Mouse (Mus musculus) hindbrain, embryonic 12.5 days (tissue): ENCODE measurements around the gene Tmem54. TPM values are rescaled to one million over a fixed set of nuclear protein-coding genes. Genes with fewer than 3 reads are reported as not detected.

Source experiments
- ATAC-seq: fragments of 200-750 bp; cut with Nextera tagmentation; 2 replicates; pipeline ENCODE4 v1.8.0; 2017; ENCODE audit warnings: moderate TSS enrichment; ENCODE audit not compliant: low FRiP score
- H3K27ac ChIP-seq: fragments of 300-500 bp; sonication (generic); 2 replicates; pipeline ENCODE4 v1.5.1; 2016; ENCODE audit warnings: mild to moderate bottlenecking
- H3K27me3 ChIP-seq: fragments of 300-500 bp; sonication (generic); 2 replicates; pipeline ENCODE4 v1.6.1; 2016; ENCODE audit warnings: mild to moderate bottlenecking
- H3K36me3 ChIP-seq: fragments of 300-500 bp; sonication (generic); 2 replicates; pipeline ENCODE4 v1.6.1; 2016; ENCODE audit warnings: mild to moderate bottlenecking
- H3K4me1 ChIP-seq: fragments of 300-500 bp; sonication (generic); 2 replicates; pipeline ENCODE4 v1.6.1; 2016
- H3K4me2 ChIP-seq: fragments of 300-500 bp; sonication (generic); replicated peaks from 2 replicates; pipeline ENCODE4 v1.6.1; 2016; ENCODE audit warnings: mild to moderate bottlenecking
- H3K4me3 ChIP-seq: fragments of 300-500 bp; sonication (generic); 2 replicates; pipeline ENCODE4 v1.5.1; 2016; ENCODE audit warnings: mild to moderate bottlenecking
- H3K9ac ChIP-seq: fragments of 300-500 bp; sonication (generic); 2 replicates; pipeline ENCODE4 v1.6.1; 2016; ENCODE audit warnings: mild to moderate bottlenecking, moderate library complexity
- H3K9me3 ChIP-seq: fragments of 300-500 bp; sonication (generic); replicated peaks from 2 replicates; pipeline ENCODE4 v1.6.1; 2016; ENCODE audit warnings: mild to moderate bottlenecking
- WGBS: fragments of 180-500 bp; shearing (Covaris S2); methylation state at CpG from one replicate; pipeline ENCODE4 v1.1.7; 2016; 5-methylcytosine and 5-hydroxymethylcytosine counted together
- polyA plus RNA-seq: library from polyadenylated mRNA; unstranded; fragments of >200 nt; fragmentation: Nextera tagmentation; extraction: Ambion mirVana; gene quantifications from 2 replicates; pipeline ENCODE4 v1.2.1, GENCODE M21; 2016

Tmem54 gene
- polyA plus RNA-seq, 1 experiment from 2014 or later, result 1.7 TPM

GRCm38 (mm10) chr4:129136579-129137391 is 31.4 kb downstream of the Tmem54 start, which contains the start of gene Fndc5:
Fndc5 (plus strand) TSS chr4:129136999.
- Histone ChIP-seq H3K36me3 (no peaks in the 10 kb centered on the region), H3K9me3 (no peaks in the 10 kb centered on the region), H3K27ac (no peak within 1 kb of the TSS), H3K9ac (peak within 1 kb of the TSS; percentile 86), H3K4me1 (peaks cover 23% of the 10 kb centered on the region), H3K4me3 (peak within 1 kb of the TSS; percentile 67), H3K27me3 (peaks cover 47% of the 10 kb centered on the region), H3K4me2 (peak within 1 kb of the TSS; percentile 96)
- 1% methylated on average over 35 of the region's 80 CpGs for WGBS
- 0 out of 2 replicates have a peak, but pooled peaks have one; percentile 28 for ATAC-seq

- Histone ChIP-seq H3K27me3 (peaks cover 45% of the 10 kb centered on the region), H3K4me1 (peaks cover 26% of the 10 kb centered on the region), H3K4me2 (peak overlapping the region; percentile 96), H3K9me3 (no peaks in the 10 kb centered on the region), H3K27ac (no peak overlapping the region), H3K4me3 (peak overlapping the region; percentile 67), H3K36me3 (no peaks in the 10 kb centered on the region), H3K9ac (0 out of 2 replicates have a peak overlapping the region, but pooled peaks have one; percentile 18)
- 47% methylated on average over 14 of the region's 14 CpGs for WGBS
- no peak for ATAC-seq
These were observed 32.3 kb downstream of the Tmem54 start for GRCm38 (mm10) chr4:129137392-129138321.

- Histone ChIP-seq H3K27ac (no peak overlapping the region), H3K4me1 (peaks cover 26% of the 10 kb centered on the region), H3K4me2 (no peak overlapping the region), H3K9ac (no peak overlapping the region), H3K27me3 (peaks cover 45% of the 10 kb centered on the region), H3K4me3 (no peak overlapping the region), H3K9me3 (no peaks in the 10 kb centered on the region), H3K36me3 (no peaks in the 10 kb centered on the region)
- ATAC-seq, result no peak
- WGBS, result 89% methylated on average over 5 of the region's 5 CpGs
These were observed 34.3 kb downstream of the Tmem54 start for GRCm38 (mm10) chr4:129139642-129140041.

GRCm38 (mm10) chr4:129140808-129141207 is 35.5 kb downstream of the Tmem54 start:
- peaks cover 36% of the 10 kb centered on the region for H3K27me3 ChIP-seq
- 83% methylated on average over 4 of the region's 4 CpGs for WGBS
- H3K36me3 ChIP-seq, result no peaks in the 10 kb centered on the region
- H3K27ac ChIP-seq, result no peak overlapping the region
- H3K4me1 ChIP-seq, result peaks cover 26% of the 10 kb centered on the region
- no peak overlapping the region for H3K4me2 ChIP-seq
- no peak for ATAC-seq
- no peak overlapping the region for H3K9ac ChIP-seq
- H3K4me3 ChIP-seq, result no peak overlapping the region
- no peaks in the 10 kb centered on the region for H3K9me3 ChIP-seq

- Histone ChIP-seq H3K9me3 (no peaks in the 10 kb centered on the region), H3K4me2 (no peak overlapping the region), H3K9ac (no peak overlapping the region), H3K27ac (no peak overlapping the region), H3K4me1 (peaks cover 21% of the 10 kb centered on the region), H3K4me3 (no peak overlapping the region), H3K27me3 (peaks cover 28% of the 10 kb centered on the region), H3K36me3 (no peaks in the 10 kb centered on the region)
- 79% methylated on average over 17 of the region's 17 CpGs for WGBS
- ATAC-seq, result no peak
These were observed 36.5 kb downstream of the Tmem54 start for GRCm38 (mm10) chr4:129141560-129142438.

- Histone ChIP-seq H3K9ac (no peak overlapping the region), H3K4me3 (no peak overlapping the region), H3K4me2 (no peak overlapping the region), H3K36me3 (no peaks in the 10 kb centered on the region), H3K27me3 (peaks cover 21% of the 10 kb centered on the region), H3K27ac (no peak overlapping the region), H3K9me3 (no peaks in the 10 kb centered on the region), H3K4me1 (peaks cover 15% of the 10 kb centered on the region)
- 82% methylated on average over 11 of the region's 11 CpGs for WGBS
- ATAC-seq, result no peak
These were observed 37.2 kb downstream of the Tmem54 start for GRCm38 (mm10) chr4:129142439-129143045.

DNA sequence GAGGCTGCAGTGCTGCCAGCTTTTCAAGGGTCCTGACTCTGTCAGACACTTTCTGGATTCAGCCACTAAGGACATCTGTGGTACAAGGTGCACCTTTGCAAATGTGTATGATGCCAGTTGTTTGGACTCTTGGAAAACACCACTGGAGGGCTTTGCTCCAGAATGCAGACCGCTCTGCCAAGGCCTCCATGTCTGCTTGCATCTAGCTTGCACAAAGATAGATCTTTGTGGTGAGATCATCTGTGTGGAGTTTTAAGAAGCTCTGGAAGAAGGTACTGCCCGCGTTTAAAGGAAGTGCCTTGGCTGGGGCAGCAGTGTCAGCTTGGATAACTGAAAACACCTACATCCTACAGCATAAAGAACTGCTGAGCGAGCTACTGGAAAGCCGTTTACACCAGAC is 38.2 kb downstream of the Tmem54 start:
- Histone ChIP-seq H3K27ac (no peak overlapping the region), H3K9ac (no peak overlapping the region), H3K9me3 (no peaks in the 10 kb centered on the region), H3K4me2 (no peak overlapping the region), H3K4me1 (peaks cover 15% of the 10 kb centered on the region), H3K27me3 (peaks cover 12% of the 10 kb centered on the region), H3K36me3 (0 out of 2 replicates have a peak, but pooled peaks cover 2% of the 10 kb centered on the region), H3K4me3 (no peak overlapping the region)
- no peak for ATAC-seq
- WGBS, result 89% methylated on average over 5 of the region's 5 CpGs

- H3K9me3 ChIP-seq, result no peaks in the 10 kb centered on the region
- no peak overlapping the region for H3K9ac ChIP-seq
- peaks cover 17% of the 10 kb centered on the region for H3K4me1 ChIP-seq
- ATAC-seq, result no peak
- 0 out of 2 replicates have a peak, but pooled peaks cover under 1% of the 10 kb centered on the region for H3K27me3 ChIP-seq
- no peak overlapping the region for H3K4me3 ChIP-seq
- WGBS, result 62% methylated on average over 16 of the region's 16 CpGs
- peak overlapping the region; percentile 23; the same call in 1 of the 2 replicates for H3K27ac ChIP-seq
- 0 out of 2 replicates have a peak, but pooled peaks cover 5% of the 10 kb centered on the region for H3K36me3 ChIP-seq
- no peak overlapping the region for H3K4me2 ChIP-seq
These were observed 39.3 kb downstream of the Tmem54 start for GRCm38 (mm10) chr4:129144401-129145367.

DNA sequence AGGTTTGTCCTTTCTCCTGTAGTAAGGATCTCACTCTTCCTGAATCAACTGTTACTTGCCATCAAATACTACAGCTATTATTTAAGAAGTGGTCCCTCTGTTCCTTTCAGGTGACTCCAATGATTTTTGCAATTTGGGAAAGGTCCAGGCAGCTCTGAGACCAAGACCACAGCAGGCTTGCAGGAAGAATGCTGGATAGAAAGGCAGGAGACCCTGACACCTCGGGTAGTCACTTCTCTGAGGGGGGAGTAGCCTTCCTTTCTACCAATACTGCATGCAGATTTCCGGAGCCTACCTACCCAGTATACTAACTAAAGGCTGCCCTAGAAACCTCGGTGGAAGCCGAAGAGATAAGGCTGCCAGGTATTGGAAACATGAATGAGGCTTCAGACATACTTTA is 40.1 kb downstream of the Tmem54 start:
- Histone ChIP-seq H3K9me3 (no peaks in the 10 kb centered on the region), H3K4me2 (no peak overlapping the region), H3K4me1 (peaks cover 17% of the 10 kb centered on the region), H3K27me3 (no peaks in the 10 kb centered on the region), H3K9ac (no peak overlapping the region), H3K4me3 (no peak overlapping the region), H3K36me3 (peaks cover 9% of the 10 kb centered on the region; the same call in 1 of the 2 replicates), H3K27ac (no peak overlapping the region)
- WGBS, result 80% methylated on average over 4 of the region's 4 CpGs
- ATAC-seq, result no peak

- WGBS, result 84% methylated on average over 4 of the region's 4 CpGs
- Histone ChIP-seq H3K27ac (no peak overlapping the region), H3K4me3 (no peak overlapping the region)
These were observed 40.6 kb downstream of the Tmem54 start for GRCm38 (mm10) chr4:129145943-129146342.

More at GRCm38 (mm10) chr4:129145943-129146342, 40.6 kb downstream of the Tmem54 start:
- Histone ChIP-seq H3K27me3 (no peaks in the 10 kb centered on the region), H3K9me3 (no peaks in the 10 kb centered on the region), H3K36me3 (peaks cover 9% of the 10 kb centered on the region), H3K4me1 (peaks cover 17% of the 10 kb centered on the region), H3K9ac (no peak overlapping the region), H3K4me2 (no peak overlapping the region)
- no peak for ATAC-seq
